Mouse (Mus musculus): ENCODE results near the gene Gstm4. TPM values are rescaled to one million over a fixed set of nuclear protein-coding genes. Genes with fewer than 3 reads are reported as not detected.
"Not testable (repeated sequence)": the region's sequence is repeated elsewhere in the genome, so short reads cannot be mapped to it uniquely, and the experiment has no call there.

The Gstm4 gene
- polyA plus RNA-seq, 2 experiments = 14.4 to 14.5 TPM

GRCm38 (mm10) chr3:108025318-108025717 lies 19.4 kb downstream of the Gstm4 start:
- H3K9ac ChIP-seq (ENCODE audit: low read depth, low read length, severe bottlenecking) = no peak overlapping the region
- no peak for ATAC-seq (ENCODE audit: low FRiP score, low read depth)
- H3K9me3 ChIP-seq (ENCODE audit: control insufficient read depth, low read length) = no peaks in the 10 kb centered on the region
- H3K36me3 ChIP-seq (ENCODE audit: control insufficient read depth, insufficient read depth, low read length) = no peaks in the 10 kb centered on the region
- no peak overlapping the region for H3K4me2 ChIP-seq (replicated peaks; ENCODE audit: low read depth, low read length, severe bottlenecking)
- no peaks in the 10 kb centered on the region for H3K27me3 ChIP-seq (ENCODE audit: control insufficient read depth, insufficient read depth, low read length)
- no peak for DNase-seq (ENCODE audit: low spot score)
- no peak overlapping the region for H3K27ac ChIP-seq (replicated peaks; ENCODE audit: low read depth, low read length)
- 71% methylated on average over 4 of the region's 4 CpGs for WGBS
- no peak overlapping the region for H3K4me3 ChIP-seq (replicated peaks; ENCODE audit: low read length)
- H3K4me1 ChIP-seq (ENCODE audit: control insufficient read depth, insufficient read depth, low read length) = no peaks in the 10 kb centered on the region
- TF ChIP-seq POLR2A (IDR thresholded peaks at IDR 0.05; ENCODE audit: borderline replicate concordance, extremely low read depth, insufficient read depth, insufficient read length) = no peak

DNA sequence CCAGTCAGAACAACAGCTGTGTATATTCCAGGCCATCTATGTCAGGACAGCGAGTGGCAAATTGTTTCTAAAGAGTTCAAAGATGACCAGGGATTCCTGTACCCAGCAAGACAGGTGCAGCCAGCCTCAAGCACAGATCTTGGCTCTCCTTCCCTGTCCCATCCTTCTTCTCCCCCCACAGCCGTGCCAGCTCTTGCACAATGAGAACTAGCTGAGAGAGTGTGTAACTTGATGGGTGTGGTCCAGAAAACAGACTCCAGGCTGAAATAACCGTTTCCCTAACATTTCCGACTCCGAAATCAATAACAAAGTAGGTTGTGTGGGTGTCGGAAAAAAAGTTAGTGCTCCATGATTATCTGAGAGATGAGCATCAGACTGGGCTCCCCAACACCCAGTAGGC lies 22.0 kb downstream of the Gstm4 start:
- TF ChIP-seq POLR2A (IDR thresholded peaks at IDR 0.05; ENCODE audit: borderline replicate concordance, extremely low read depth, insufficient read depth, insufficient read length) = no peak
- DNase-seq (ENCODE audit: low spot score) = no peak
- Histone ChIP-seq H3K4me2 (replicated peaks; ENCODE audit: low read depth, low read length, severe bottlenecking) (no peak overlapping the region), H3K27me3 (ENCODE audit: control insufficient read depth, insufficient read depth, low read length) (no peaks in the 10 kb centered on the region), H3K27ac (replicated peaks; ENCODE audit: low read depth, low read length) (no peak overlapping the region), H3K4me3 (replicated peaks; ENCODE audit: low read length) (no peak overlapping the region), H3K9me3 (ENCODE audit: control insufficient read depth, low read length) (no peaks in the 10 kb centered on the region), H3K36me3 (ENCODE audit: control insufficient read depth, insufficient read depth, low read length) (no peaks in the 10 kb centered on the region), H3K9ac (ENCODE audit: low read depth, low read length, severe bottlenecking) (no peak overlapping the region), H3K4me1 (ENCODE audit: control insufficient read depth, insufficient read depth, low read length) (no peaks in the 10 kb centered on the region)
- no peak for ATAC-seq (ENCODE audit: low FRiP score, low read depth)
- 80% methylated on average over 6 of the region's 6 CpGs for WGBS

GRCm38 (mm10) chr3:108020351-108021022 lies 24.2 kb downstream of the Gstm4 start:
- ATAC-seq (ENCODE audit: low FRiP score, low read depth) = not testable (repeated sequence)
- whole genome bisulfite sequencing = 75% methylated on average over 11 of the region's 11 CpGs

DNA sequence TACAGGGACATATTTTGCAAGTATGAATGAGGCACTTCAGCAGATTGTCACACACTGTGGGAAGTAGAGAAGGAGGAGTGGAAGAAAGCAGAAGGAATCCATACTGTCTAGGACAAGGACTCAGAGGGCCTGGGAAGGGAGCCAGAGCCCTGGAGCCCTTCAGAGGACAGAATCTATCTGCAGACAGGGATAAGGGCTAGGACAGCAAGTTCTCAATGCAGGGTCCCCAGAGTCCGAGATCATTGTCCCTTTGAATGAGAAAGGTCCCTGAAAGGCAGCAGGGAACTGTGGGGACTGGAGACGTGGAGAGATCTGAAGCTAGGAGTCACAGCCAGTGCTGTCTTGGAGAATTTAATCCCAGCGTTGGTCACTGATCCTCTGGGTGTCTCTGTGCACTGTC lies 25.5 kb downstream of the Gstm4 start:
- not testable (repeated sequence) for H3K36me3 ChIP-seq (ENCODE audit: control insufficient read depth, insufficient read depth, low read length); H3K27ac ChIP-seq (replicated peaks; ENCODE audit: low read depth, low read length); ATAC-seq (ENCODE audit: low FRiP score, low read depth); H3K4me3 ChIP-seq (replicated peaks; ENCODE audit: low read length); H3K4me1 ChIP-seq (ENCODE audit: control insufficient read depth, insufficient read depth, low read length); H3K27me3 ChIP-seq (ENCODE audit: control insufficient read depth, insufficient read depth, low read length); DNase-seq (ENCODE audit: low spot score); H3K9ac ChIP-seq (ENCODE audit: low read depth, low read length, severe bottlenecking); H3K4me2 ChIP-seq (replicated peaks; ENCODE audit: low read depth, low read length, severe bottlenecking); H3K9me3 ChIP-seq (ENCODE audit: control insufficient read depth, low read length)
- WGBS = 69% methylated on average over 3 of the region's 3 CpGs

More at GRCm38 (mm10) chr3:108020351-108021022, 24.2 kb downstream of the Gstm4 start:
- not testable (repeated sequence) for H3K4me2 ChIP-seq (replicated peaks; ENCODE audit: low read depth, low read length, severe bottlenecking); H3K4me1 ChIP-seq (ENCODE audit: control insufficient read depth, insufficient read depth, low read length); H3K27ac ChIP-seq (replicated peaks; ENCODE audit: low read depth, low read length); H3K9me3 ChIP-seq (ENCODE audit: control insufficient read depth, low read length); DNase-seq (ENCODE audit: low spot score); H3K27me3 ChIP-seq (ENCODE audit: control insufficient read depth, insufficient read depth, low read length); H3K36me3 ChIP-seq (ENCODE audit: control insufficient read depth, insufficient read depth, low read length); H3K9ac ChIP-seq (ENCODE audit: low read depth, low read length, severe bottlenecking); H3K4me3 ChIP-seq (replicated peaks; ENCODE audit: low read length)

DNA sequence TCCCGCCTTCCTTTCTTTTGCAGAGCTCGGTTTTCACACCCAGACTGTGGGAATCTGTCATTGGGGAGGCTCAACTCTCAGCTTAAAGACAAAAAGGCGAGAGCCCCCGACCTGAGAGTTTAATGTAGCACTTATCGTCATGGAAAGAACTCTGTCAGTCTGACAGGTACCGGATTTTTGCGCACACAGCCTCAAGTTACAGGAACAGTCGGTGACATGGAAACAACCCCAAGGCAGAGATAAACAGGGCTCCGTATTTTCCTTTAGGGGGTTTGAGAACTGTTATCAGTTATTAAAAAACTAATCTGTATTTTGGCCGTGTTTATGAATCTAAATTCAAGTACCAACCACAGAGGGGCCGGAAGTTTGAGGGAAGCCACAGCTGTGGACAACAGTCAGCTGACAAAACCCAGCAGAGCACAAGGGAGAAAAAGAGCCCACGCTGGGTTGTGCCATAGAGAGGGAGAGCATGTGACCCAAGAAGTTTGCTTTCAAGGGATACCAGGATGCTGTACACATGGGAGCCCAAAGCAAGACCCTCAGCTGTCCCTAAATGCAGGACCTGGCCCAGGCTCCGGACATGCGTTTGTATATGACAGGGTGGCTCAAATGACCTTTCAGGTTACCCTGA lies 26.4 kb downstream of the Gstm4 start:
- peak overlapping the region; percentile 48 for H3K9ac ChIP-seq (ENCODE audit: low read depth, low read length, severe bottlenecking)

More for the DNA sequence above, 26.4 kb downstream of the Gstm4 start:
- no peaks in the 10 kb centered on the region for H3K9me3 ChIP-seq (ENCODE audit: control insufficient read depth, low read length)
- 20% methylated on average over 14 of the region's 14 CpGs for WGBS
- H3K4me1 ChIP-seq (ENCODE audit: control insufficient read depth, insufficient read depth, low read length) = no peaks in the 10 kb centered on the region
- DNase-seq (ENCODE audit: low spot score) = no peak
- peak overlapping the region; percentile 39 for H3K4me3 ChIP-seq (replicated peaks; ENCODE audit: low read length)
- H3K4me2 ChIP-seq (replicated peaks; ENCODE audit: low read depth, low read length, severe bottlenecking) = peak overlapping the region; percentile 65
- no peak for ATAC-seq (ENCODE audit: low FRiP score, low read depth)
- no peak for TF ChIP-seq POLR2A (IDR thresholded peaks at IDR 0.05; ENCODE audit: borderline replicate concordance, extremely low read depth, insufficient read depth, insufficient read length)
- peak overlapping the region; percentile 78 for H3K27ac ChIP-seq (replicated peaks; ENCODE audit: low read depth, low read length)
- no peaks in the 10 kb centered on the region for H3K27me3 ChIP-seq (ENCODE audit: control insufficient read depth, insufficient read depth, low read length)
- no peaks in the 10 kb centered on the region for H3K36me3 ChIP-seq (ENCODE audit: control insufficient read depth, insufficient read depth, low read length)
